Mouse (Mus musculus): ENCODE data around the gene March9. TPM values are rescaled to one million over a fixed set of nuclear protein-coding genes. Genes with fewer than 3 reads are reported as not detected.
A peak's percentile ranks its signal among the peaks of the same experiment; 100 is the strongest.
"Not testable (repeated sequence)": the region's sequence is repeated elsewhere in the genome, so short reads cannot be mapped to it uniquely, and the experiment has no call there.

Gene March9
- polyA plus RNA-seq, 1 experiment from 2014 or later = 1.5 TPM

DNA sequence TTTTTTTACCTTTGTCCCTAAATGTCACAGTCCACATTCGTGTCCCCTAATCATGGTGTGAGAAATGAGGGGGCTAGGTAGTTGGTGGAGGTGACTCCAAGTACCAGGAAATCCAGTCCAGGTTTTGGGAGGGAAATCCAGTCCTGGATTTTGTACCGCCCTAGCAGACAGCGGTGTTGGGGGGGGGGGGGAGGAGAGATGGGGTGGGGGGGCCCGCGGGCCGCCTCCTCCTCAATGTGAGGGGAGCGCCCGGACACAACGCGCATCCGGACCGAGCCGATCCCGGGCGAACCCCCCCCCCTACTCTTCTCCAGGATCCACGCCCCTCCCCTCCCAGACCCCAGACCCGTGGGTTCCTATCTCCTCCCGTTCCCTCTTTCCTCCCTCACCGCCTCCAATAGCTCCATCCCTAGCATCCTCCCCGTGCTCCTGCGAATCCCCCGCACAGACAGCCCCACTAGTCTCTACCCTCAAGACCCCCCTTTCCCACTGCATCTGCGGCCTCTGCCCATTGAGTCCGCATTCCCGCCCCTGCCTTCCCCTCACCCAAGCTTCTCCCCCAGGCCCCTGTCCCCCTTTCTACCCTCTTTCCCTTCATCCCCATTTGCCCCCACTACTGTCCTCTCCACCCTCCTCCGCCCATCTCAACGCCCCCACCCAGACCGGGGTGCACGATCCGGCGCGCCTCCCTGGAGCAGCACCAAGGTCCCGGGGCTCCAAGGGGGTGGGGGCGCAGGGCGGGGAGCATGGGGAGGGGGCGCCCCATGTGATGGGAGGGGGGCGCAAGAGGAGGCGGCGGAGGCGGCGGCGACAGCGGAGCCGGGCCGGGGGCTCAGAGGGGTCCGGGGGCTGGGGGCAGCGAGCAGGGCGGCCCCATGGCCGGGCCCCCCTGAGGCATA is 18.9 kb upstream of the March9 start:
- peak; percentile 20; the same call in 1 of the 2 replicates for ATAC-seq (ENCODE audit: low FRiP score, low read depth)
- Histone ChIP-seq H3K27me3 (peaks cover 93% of the 10 kb centered on the region), H3K9me3 (no peaks in the 10 kb centered on the region), H3K27ac (no peak overlapping the region), H3K9ac (peak overlapping the region; percentile 70), H3K4me3 (peak overlapping the region; percentile 56), H3K36me3 (no peaks in the 10 kb centered on the region), H3K4me2 (replicated peaks) (peak overlapping the region; percentile 98), H3K4me1 (peaks cover 41% of the 10 kb centered on the region)
- 2% methylated on average over 29 of the region's 49 CpGs for WGBS

DNA sequence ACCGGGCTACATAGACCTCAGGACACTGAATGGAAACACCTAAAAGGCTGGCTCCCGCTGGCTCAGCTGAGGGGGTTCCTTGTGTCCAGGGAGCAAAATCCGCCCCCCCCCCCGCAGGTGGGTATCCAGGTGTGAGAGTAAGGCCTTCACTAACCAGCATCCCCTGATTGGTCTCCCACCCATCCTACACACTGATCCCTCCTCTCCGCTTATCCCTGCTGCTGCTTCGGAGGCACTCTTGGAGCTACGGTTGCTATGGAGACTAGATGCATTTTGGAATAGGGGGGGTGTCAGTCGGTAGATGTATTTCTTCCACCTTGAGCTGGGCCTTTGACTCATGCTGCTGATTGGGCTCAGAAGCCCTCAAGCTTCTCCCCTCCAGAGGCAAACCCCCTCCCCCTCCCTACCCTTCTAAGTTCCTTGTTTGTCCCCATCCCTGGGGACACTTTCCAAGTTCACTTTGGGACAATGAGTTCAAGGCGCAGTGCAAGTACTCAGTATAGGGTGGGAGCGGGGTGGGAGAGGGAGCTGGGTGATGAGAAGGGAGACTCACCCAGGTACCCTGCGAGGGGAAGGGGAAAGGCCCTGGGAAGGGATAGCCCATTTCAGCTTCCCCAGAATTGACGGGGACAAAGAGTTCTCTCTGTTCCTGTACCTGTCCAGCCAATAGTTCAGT is 18.2 kb upstream of the March9 start:
- peaks cover 41% of the 10 kb centered on the region for H3K4me1 ChIP-seq
- no peaks in the 10 kb centered on the region for H3K9me3 ChIP-seq
- no peak overlapping the region; the same call in 1 of the 2 replicates for H3K9ac ChIP-seq
- H3K27ac ChIP-seq = no peak overlapping the region
- H3K4me3 ChIP-seq = peak overlapping the region; percentile 56
- ATAC-seq (ENCODE audit: low FRiP score, low read depth) = no peak
- WGBS = 2% methylated on average over 12 of the region's 12 CpGs
- no peaks in the 10 kb centered on the region for H3K36me3 ChIP-seq
- H3K27me3 ChIP-seq = peaks cover 85% of the 10 kb centered on the region
- peak overlapping the region; percentile 98 for H3K4me2 ChIP-seq (replicated peaks)

- H3K27me3 ChIP-seq = peaks cover 79% of the 10 kb centered on the region
- no peak overlapping the region for H3K9ac ChIP-seq
- H3K4me2 ChIP-seq (replicated peaks) = no peak overlapping the region
- peaks cover 41% of the 10 kb centered on the region for H3K4me1 ChIP-seq
- H3K27ac ChIP-seq = no peak overlapping the region
- 1% methylated on average over 10 of the region's 10 CpGs for WGBS
- ATAC-seq (ENCODE audit: low FRiP score, low read depth) = no peak
- no peaks in the 10 kb centered on the region for H3K36me3 ChIP-seq
- no peaks in the 10 kb centered on the region for H3K9me3 ChIP-seq
- no peak overlapping the region for H3K4me3 ChIP-seq
Measured at GRCm38 (mm10) chr10:127077515-127077914, 17.5 kb upstream of the March9 start.

GRCm38 (mm10) chr10:127076082-127076481 is 16.1 kb upstream of the March9 start:
- 35% methylated on average over 4 of the region's 4 CpGs for WGBS
- ATAC-seq (ENCODE audit: low FRiP score, low read depth) = no peak
- Histone ChIP-seq H3K27ac (no peak overlapping the region), H3K9ac (no peak overlapping the region), H3K27me3 (peaks cover 65% of the 10 kb centered on the region), H3K9me3 (no peaks in the 10 kb centered on the region), H3K4me3 (no peak overlapping the region), H3K36me3 (no peaks in the 10 kb centered on the region), H3K4me1 (peaks cover 34% of the 10 kb centered on the region), H3K4me2 (replicated peaks) (no peak overlapping the region)

DNA sequence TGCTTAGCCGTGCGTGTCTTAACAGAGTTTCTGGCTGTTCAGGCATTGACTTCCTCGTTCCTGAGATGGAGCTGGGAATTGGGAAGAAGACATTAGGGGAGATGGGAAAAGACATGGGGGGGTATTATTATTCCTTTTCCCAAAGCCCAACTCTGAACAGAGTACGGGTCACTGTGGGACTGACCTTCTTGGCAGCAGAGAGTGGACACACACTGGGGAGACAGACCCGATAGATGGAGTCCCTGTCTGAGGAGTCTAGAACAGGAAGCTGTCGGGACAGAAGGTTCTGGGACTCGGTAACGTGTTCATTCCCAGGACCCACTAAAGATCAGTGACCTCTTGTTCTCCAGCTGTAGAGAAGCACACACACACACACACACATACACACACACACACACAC is 15.7 kb upstream of the March9 start:
- Histone ChIP-seq H3K36me3 (no peaks in the 10 kb centered on the region), H3K27ac (no peak overlapping the region), H3K27me3 (peaks cover 60% of the 10 kb centered on the region), H3K9me3 (no peaks in the 10 kb centered on the region), H3K9ac (no peak overlapping the region), H3K4me3 (no peak overlapping the region), H3K4me1 (peaks cover 34% of the 10 kb centered on the region), H3K4me2 (replicated peaks) (no peak overlapping the region)
- 68% methylated on average over 8 of the region's 8 CpGs for WGBS
- no peak for ATAC-seq (ENCODE audit: low FRiP score, low read depth)

DNA sequence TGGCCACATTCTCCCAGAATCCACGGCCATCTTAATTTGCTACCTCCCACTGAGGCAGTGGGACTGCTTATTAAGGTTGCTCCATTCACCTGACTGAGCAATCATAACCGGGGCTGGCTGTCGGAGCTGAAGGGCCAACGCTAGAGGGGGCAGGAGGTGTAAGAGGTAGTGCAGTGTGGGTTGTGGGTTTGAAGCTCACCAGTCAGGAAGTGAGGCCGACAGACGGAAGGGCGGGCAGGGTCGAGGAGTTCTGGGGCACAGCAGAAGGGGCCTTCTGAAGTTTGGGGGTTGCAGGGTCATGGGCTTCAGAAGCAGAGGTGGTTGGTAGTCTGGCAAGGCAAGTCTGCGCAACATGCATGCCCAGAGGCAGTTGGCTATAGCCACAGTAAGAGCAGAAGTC is 15.1 kb upstream of the March9 start, which contains the start of gene Agap2:
Agap2 (plus strand) TSS at position 205 of the 400 bp plus-strand sequence.
- no peak for ATAC-seq (ENCODE audit: low FRiP score, low read depth)
- Histone ChIP-seq H3K9me3 (no peaks in the 10 kb centered on the region), H3K27me3 (peaks cover 55% of the 10 kb centered on the region), H3K4me3 (no peak within 1 kb of the TSS), H3K9ac (no peak within 1 kb of the TSS), H3K36me3 (no peaks in the 10 kb centered on the region), H3K4me2 (replicated peaks) (no peak within 1 kb of the TSS), H3K4me1 (peaks cover 29% of the 10 kb centered on the region), H3K27ac (no peak within 1 kb of the TSS)
- 54% methylated on average over 9 of the region's 9 CpGs for WGBS

GRCm38 (mm10) chr10:127073981-127074380 is 14.0 kb upstream of the March9 start:
- no peak overlapping the region for H3K4me3 ChIP-seq
- 82% methylated on average over 1 of the region's 1 CpGs for WGBS
- no peaks in the 10 kb centered on the region for H3K36me3 ChIP-seq
- no peaks in the 10 kb centered on the region for H3K9me3 ChIP-seq
- H3K4me2 ChIP-seq (replicated peaks) = no peak overlapping the region
- H3K9ac ChIP-seq = no peak overlapping the region
- ATAC-seq (ENCODE audit: low FRiP score, low read depth) = no peak
- H3K27me3 ChIP-seq = peaks cover 44% of the 10 kb centered on the region
- H3K27ac ChIP-seq = no peak overlapping the region
- H3K4me1 ChIP-seq = peaks cover 22% of the 10 kb centered on the region

GRCm38 (mm10) chr10:127072969-127073368 is 13.0 kb upstream of the March9 start:
- H3K4me3 ChIP-seq; ATAC-seq (ENCODE audit: low FRiP score, low read depth); H3K9me3 ChIP-seq; H3K9ac ChIP-seq; H3K27ac ChIP-seq; H3K36me3 ChIP-seq; H3K4me2 ChIP-seq (replicated peaks): not testable (repeated sequence)
- Histone ChIP-seq H3K4me1 (peaks cover 25% of the 10 kb centered on the region), H3K27me3 (peaks cover 34% of the 10 kb centered on the region)
- WGBS = 81% methylated on average over 2 of the region's 2 CpGs

DNA sequence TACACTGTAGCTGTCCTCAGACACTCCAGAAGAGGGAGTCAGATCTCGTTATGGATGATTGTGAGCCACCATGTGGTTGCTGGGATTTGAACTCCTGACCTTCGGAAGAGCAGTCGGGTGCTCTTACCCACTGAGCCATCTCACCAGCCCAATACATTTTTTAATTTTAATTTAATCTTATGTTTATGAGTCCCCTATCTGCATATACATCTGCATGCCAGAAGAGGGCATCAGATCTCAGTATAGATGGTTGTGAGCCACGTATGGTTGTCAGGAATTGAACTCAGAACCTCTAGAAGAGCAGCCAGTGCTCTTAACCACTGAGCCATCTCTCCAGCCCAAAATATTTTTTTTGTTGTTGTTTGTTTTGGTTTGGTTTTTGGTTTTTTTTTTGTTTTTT is 12.3 kb upstream of the March9 start:
- Histone ChIP-seq H3K36me3 (peaks cover 15% of the 10 kb centered on the region), H3K27me3 (peaks cover 27% of the 10 kb centered on the region), H3K4me1 (peaks cover 22% of the 10 kb centered on the region)
- H3K27ac ChIP-seq; ATAC-seq (ENCODE audit: low FRiP score, low read depth); H3K9me3 ChIP-seq; H3K9ac ChIP-seq; H3K4me3 ChIP-seq; H3K4me2 ChIP-seq (replicated peaks): not testable (repeated sequence)
- 88% methylated on average over 4 of the region's 4 CpGs for WGBS

DNA sequence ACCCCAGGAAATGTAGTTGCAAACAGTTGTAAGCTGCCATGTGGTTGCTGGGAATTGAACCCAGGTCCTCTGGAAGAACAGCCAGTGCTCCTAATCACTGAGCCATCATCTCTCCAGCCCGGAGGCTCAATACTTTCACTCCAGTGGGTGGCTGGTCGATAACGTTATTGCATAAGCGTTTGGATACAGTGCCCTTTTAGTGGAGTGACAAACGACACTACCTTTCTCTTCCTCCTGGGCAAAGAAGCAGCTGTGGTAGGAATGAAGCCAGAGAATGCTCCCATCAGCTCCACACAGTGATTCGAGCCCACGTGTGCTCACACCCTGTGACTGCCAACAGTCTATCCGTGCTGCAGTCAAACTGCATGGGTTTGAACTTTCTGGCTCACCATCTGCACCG is 11.2 kb upstream of the March9 start:
- 79% methylated on average over 9 of the region's 9 CpGs for WGBS

DNA sequence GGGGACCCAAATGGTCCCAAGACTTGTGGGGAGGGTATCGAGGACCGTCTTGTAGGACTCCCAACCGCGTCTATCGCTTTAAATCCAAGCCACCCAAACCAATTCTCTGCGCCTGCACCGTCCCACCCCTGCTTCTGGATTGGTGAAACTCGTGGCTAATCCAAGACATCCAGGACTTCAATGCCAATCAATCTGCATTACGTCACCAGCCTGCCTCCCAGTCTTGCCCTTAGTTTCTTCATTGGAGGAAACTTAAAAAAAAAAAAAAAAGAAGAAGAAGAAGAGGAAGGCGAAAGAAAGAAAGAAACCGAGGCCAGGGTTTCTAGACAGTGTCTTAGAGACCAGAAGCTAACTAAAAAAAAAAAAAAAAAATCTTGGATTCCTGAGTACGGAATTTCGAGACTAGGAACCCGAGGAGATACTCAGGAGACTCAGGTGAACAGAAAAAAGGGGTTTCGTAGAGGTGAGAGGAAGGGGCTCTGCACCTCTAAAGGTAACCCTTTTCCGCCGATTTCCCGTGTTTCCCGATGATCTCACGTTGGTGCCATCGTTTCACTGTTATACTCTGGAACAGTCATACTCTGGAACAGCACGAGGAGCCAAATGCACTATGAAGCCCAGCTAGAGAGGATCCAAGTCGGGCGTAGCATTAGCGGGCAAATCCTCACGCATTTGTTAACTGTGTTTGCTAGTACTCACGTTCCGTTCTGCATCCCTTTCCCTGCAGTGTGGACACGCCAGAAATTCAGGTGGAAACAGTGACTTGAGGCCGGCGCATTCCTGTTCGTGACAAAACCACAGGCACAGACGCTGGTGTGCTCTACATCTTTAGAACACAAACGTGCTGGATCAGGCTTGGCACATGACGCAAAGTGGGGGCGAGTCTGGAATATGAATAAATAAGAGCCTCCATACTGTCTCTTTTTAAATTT is 10.5 kb upstream of the March9 start, which contains the start of gene Tspan31:
Tspan31 (minus strand) TSS at position 75 of the 932 bp plus-strand sequence.
- Histone ChIP-seq H3K4me2 (replicated peaks) (peak within 1 kb of the TSS; percentile 98), H3K4me1 (peaks cover 22% of the 10 kb centered on the region), H3K27me3 (peaks cover 8% of the 10 kb centered on the region), H3K27ac (peak within 1 kb of the TSS; percentile 89), H3K9ac (peak within 1 kb of the TSS; percentile 78), H3K4me3 (peak within 1 kb of the TSS; percentile 68), H3K36me3 (peaks cover 33% of the 10 kb centered on the region), H3K9me3 (no peaks in the 10 kb centered on the region)
- peak; percentile 92 for ATAC-seq (ENCODE audit: low FRiP score, low read depth)
- WGBS = 2% methylated on average over 36 of the region's 36 CpGs

More for the DNA sequence above, 11.2 kb upstream of the March9 start:
- ATAC-seq (ENCODE audit: low FRiP score, low read depth) = no peak
- Histone ChIP-seq H3K9ac (peak overlapping the region; percentile 76), H3K9me3 (no peaks in the 10 kb centered on the region), H3K36me3 (peaks cover 26% of the 10 kb centered on the region), H3K27me3 (peaks cover 16% of the 10 kb centered on the region), H3K4me2 (replicated peaks) (peak overlapping the region; percentile 98), H3K27ac (no peak overlapping the region), H3K4me3 (peak overlapping the region; percentile 68), H3K4me1 (peaks cover 22% of the 10 kb centered on the region)
